Mouse (Mus musculus): Measurements from ENCODE around the gene Prkch. TPM values are rescaled to one million over a fixed set of nuclear protein-coding genes. Genes with fewer than 3 reads are reported as not detected.

Gene Prkch
- total RNA-seq, 4 experiments from 2014 or later, result 4.3 to 5.8 (median 4.9) TPM

DNA sequence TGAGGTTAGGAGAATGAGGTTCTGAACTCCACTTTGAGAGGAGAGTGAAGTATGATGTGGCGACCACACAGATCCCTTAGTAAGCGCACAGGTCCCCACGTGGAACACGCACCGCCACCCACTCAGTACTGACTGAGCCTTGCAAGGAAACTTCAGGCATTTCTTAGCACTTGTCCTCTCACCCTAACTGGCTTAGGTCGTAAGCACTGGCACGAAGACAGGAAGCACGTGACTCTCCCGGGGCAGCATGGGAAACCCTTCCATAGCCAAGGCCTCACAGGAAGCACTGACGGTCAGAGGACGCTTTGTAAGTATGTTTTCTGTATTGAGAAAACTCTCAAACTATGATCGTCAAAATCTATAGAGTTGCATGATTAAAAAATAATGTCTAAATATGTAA is 237.7 kb downstream of the Prkch start:
- no peak for DNase-seq (ENCODE audit: low spot score in 2 of 2)

DNA sequence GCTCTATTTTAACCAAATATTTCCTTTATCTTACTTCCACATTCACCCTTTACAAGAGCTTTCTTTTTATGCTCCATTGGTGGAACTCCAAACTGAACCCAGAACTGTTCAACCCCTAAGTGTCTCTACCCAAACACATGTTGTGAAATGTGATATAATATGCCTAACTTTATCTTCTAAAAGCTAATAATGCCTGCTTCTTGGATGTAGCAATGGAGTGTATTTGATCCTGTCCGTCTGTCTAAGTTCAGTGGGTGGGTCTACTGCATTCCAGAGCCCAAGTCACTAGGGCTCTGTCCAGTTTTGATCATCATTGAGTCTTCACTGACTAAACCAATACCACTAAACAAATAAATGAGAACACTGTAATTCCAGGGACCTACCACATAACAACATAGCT is 240.2 kb downstream of the Prkch start:
- DNase-seq (ENCODE audit: low spot score in 2 of 2), result no peak

Other genes with a start within 250 kb of the Prkch start
- under 1 TPM; 0.24 to 0.52 (median 0.36) TPM for gene Tmem30b, start 38.4 kb upstream of the Prkch start, total RNA-seq (2022)